Mouse (Mus musculus): ENCODE measurements around the gene 1700030J22Rik.

GRCm38 (mm10) chr8:116978052-116978451, 707 bp downstream of the 1700030J22Rik start:
- TF ChIP-seq MAZ (IDR thresholded peaks at IDR 0.05; ENCODE audit: low read depth, low read length) (no peak), CTCF (conservative IDR thresholded peaks at IDR 0.05 in 1 of 2, IDR thresholded peaks at IDR 0.05 in 1 of 2; ENCODE audit: low read depth in 2 of 2, low read length in 2 of 2) (no peak), GABPA (IDR thresholded peaks at IDR 0.05; ENCODE audit: insufficient replicate concordance, low read depth, low read length) (no peak), UBTF (IDR thresholded peaks at IDR 0.05; ENCODE audit: low read depth, low read length) (no peak)
